Mouse (Mus musculus): ENCODE measurements around the gene Shmt2. TPM values are rescaled to one million over a fixed set of nuclear protein-coding genes. Genes with fewer than 3 reads are reported as not detected.

Shmt2 gene
- polyA plus RNA-seq (2011; ENCODE audit: insufficient read depth, insufficient read length, low read depth, missing spikeins) = 67.4 and 68.2 TPM in 2 replicates

DNA sequence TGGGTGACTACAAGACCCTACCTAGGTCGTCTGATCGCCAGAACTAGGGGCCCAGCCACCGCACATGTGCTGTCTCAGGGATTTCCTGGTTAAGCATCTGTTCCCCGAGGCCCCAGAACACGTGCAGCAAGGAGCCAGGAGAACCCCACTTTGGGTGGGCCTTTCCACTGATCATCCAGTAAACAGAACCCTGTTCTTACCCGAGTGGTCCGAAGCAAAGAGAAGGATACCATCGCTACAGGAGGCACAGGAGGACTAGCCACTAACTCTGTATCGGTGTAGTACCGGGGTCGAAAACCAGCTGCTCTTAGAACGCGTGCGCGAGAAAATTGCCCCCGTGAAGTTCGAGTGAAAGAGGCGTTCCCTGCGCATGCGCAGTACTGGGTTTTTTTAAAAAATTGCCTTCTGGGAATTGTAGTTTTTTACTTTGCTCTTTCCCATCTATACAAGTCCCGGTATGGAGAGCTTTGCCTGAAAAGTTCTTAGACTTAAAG lies at the start of gene Shmt2:
Gene Shmt2 (minus strand): TSS at position 357 of the 494 bp plus-strand sequence.
- peak within 1 kb of the TSS; percentile 75 for H3K4me3 ChIP-seq (ENCODE audit: low read depth, low read length)
- no peaks in the 10 kb centered on the region; the same call in 1 of the 2 replicates for H3K27me3 ChIP-seq (ENCODE audit: control insufficient read depth, insufficient read depth, low read length, poor library complexity, severe bottlenecking)
- H3K27ac ChIP-seq (ENCODE audit: insufficient read depth, low read length) = no peak within 1 kb of the TSS
- no peaks in the 10 kb centered on the region for H3K4me1 ChIP-seq (ENCODE audit: control insufficient read depth, insufficient read depth, low read length)
- H3K9ac ChIP-seq (ENCODE audit: low read depth, poor library complexity, severe bottlenecking) = peak within 1 kb of the TSS; percentile 87
- TF ChIP-seq EP300 (IDR thresholded peaks at IDR 0.05; ENCODE audit: insufficient read depth, low read depth, low read length) (no peak), POLR2A (IDR thresholded peaks at IDR 0.05; ENCODE audit: insufficient read depth, low read length) (peak; percentile 45)
- H3K9me3 ChIP-seq (replicated peaks; ENCODE audit: control insufficient read depth, insufficient read depth, low read length, poor library complexity, severe bottlenecking) = no peaks in the 10 kb centered on the region
- peaks cover 9% of the 10 kb centered on the region for H3K36me3 ChIP-seq (ENCODE audit: control insufficient read depth, insufficient read depth, low read length, poor library complexity, severe bottlenecking)

DNA sequence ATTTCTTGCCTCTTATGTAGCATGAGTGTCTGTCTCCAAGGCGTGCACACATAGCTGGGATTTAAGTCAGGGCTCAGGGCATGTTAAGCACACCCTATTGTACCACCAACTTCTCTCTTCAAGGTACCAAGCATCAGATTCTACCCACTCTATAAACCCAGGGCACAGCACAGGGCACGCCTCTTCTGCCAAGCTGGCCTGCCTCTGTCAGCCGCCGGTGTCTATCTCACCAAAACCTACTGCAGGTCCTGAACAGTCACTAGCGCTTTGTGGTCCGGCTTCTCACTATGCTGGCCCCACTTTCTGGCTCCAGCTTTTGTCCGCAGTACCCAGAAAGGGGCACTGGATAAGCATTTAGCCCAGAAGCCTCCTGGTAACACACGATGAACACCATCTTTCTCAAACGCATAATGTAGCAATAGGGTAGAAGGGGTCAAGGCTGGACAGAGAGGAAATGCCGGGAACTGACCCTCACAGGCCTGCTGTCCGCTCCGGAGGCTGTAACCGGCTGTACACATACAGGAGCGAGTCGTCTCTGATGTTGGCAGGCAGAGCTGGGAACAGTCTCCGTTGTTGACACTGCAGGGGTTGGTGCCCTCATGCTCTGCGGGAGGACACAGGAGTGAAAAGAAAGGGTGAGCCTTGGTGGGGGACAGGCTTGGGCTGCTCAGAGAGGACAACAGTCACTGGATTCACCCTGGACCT lies 48.8 kb upstream of the Shmt2 start:
- Histone ChIP-seq H3K27ac (ENCODE audit: insufficient read depth, low read length) (no peak overlapping the region), H3K4me3 (ENCODE audit: low read depth, low read length) (no peak overlapping the region), H3K9ac (ENCODE audit: low read depth, poor library complexity, severe bottlenecking) (no peak overlapping the region), H3K27me3 (ENCODE audit: control insufficient read depth, insufficient read depth, low read length, poor library complexity, severe bottlenecking) (no peaks in the 10 kb centered on the region), H3K36me3 (ENCODE audit: control insufficient read depth, insufficient read depth, low read length, poor library complexity, severe bottlenecking) (no peaks in the 10 kb centered on the region), H3K9me3 (replicated peaks; ENCODE audit: control insufficient read depth, insufficient read depth, low read length, poor library complexity, severe bottlenecking) (no peaks in the 10 kb centered on the region), H3K4me1 (ENCODE audit: control insufficient read depth, insufficient read depth, low read length) (no peaks in the 10 kb centered on the region)
- TF ChIP-seq POLR2A (IDR thresholded peaks at IDR 0.05; ENCODE audit: insufficient read depth, low read length) (no peak), CTCF (IDR thresholded peaks at IDR 0.05; ENCODE audit: low read depth, low read length) (no peak), EP300 (IDR thresholded peaks at IDR 0.05; ENCODE audit: insufficient read depth, low read depth, low read length) (no peak)

DNA sequence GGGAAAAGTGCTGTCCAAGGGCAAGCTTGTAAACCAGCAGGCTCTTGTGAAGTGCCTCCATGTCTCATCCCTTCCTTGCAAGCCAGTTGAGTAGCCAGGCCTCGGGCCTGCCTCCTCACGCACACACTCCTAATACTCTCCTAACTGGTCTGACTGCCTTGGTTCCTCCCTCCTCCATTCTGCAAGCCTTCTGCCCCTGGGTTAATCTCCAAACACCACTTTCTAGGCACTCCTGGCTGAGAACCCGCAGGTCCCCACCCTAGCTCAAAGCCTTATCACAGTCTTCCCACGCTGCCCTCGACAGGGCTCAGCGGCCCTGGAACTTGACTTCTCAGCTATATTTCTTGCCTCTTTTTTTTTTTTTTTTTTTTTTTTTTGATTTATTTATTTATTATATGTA lies 48.1 kb upstream of the Shmt2 start:
- H3K36me3 ChIP-seq (ENCODE audit: control insufficient read depth, insufficient read depth, low read length, poor library complexity, severe bottlenecking) = no peaks in the 10 kb centered on the region
- H3K27ac ChIP-seq (ENCODE audit: insufficient read depth, low read length) = no peak overlapping the region
- H3K27me3 ChIP-seq (ENCODE audit: control insufficient read depth, insufficient read depth, low read length, poor library complexity, severe bottlenecking) = no peaks in the 10 kb centered on the region
- no peak overlapping the region for H3K9ac ChIP-seq (ENCODE audit: low read depth, poor library complexity, severe bottlenecking)
- no peaks in the 10 kb centered on the region for H3K9me3 ChIP-seq (replicated peaks; ENCODE audit: control insufficient read depth, insufficient read depth, low read length, poor library complexity, severe bottlenecking)
- no peak overlapping the region for H3K4me3 ChIP-seq (ENCODE audit: low read depth, low read length)
- no peaks in the 10 kb centered on the region for H3K4me1 ChIP-seq (ENCODE audit: control insufficient read depth, insufficient read depth, low read length)
- TF ChIP-seq CTCF (IDR thresholded peaks at IDR 0.05; ENCODE audit: low read depth, low read length) = no peak
- no peak for TF ChIP-seq EP300 (IDR thresholded peaks at IDR 0.05; ENCODE audit: insufficient read depth, low read depth, low read length)
- no peak for TF ChIP-seq POLR2A (IDR thresholded peaks at IDR 0.05; ENCODE audit: insufficient read depth, low read length)

DNA sequence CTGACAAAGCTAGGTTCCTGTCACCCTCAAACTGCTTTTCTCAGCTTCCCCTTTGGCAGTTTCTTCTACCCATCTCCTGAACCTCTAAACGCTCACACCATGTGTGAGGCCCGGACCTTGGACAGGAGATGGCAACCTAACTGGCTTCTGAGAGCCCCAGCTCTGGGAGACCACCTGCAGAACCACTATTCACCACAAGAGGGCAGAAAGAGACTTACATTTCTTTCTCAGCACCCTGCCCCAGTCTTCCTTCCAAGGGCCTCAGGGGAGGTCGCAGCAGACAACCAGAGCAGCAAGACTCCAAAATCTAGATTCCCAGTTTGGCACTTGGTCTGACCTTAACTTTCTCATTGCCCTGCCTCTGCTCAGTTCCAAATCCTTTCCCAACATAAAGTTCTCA lies 47.2 kb upstream of the Shmt2 start:
- Histone ChIP-seq H3K27me3 (ENCODE audit: control insufficient read depth, insufficient read depth, low read length, poor library complexity, severe bottlenecking) (no peaks in the 10 kb centered on the region), H3K9me3 (replicated peaks; ENCODE audit: control insufficient read depth, insufficient read depth, low read length, poor library complexity, severe bottlenecking) (no peaks in the 10 kb centered on the region), H3K27ac (ENCODE audit: insufficient read depth, low read length) (no peak overlapping the region), H3K9ac (ENCODE audit: low read depth, poor library complexity, severe bottlenecking) (no peak overlapping the region), H3K36me3 (ENCODE audit: control insufficient read depth, insufficient read depth, low read length, poor library complexity, severe bottlenecking) (no peaks in the 10 kb centered on the region), H3K4me3 (ENCODE audit: low read depth, low read length) (no peak overlapping the region), H3K4me1 (ENCODE audit: control insufficient read depth, insufficient read depth, low read length) (no peaks in the 10 kb centered on the region)
- TF ChIP-seq POLR2A (IDR thresholded peaks at IDR 0.05; ENCODE audit: insufficient read depth, low read length) (no peak), CTCF (IDR thresholded peaks at IDR 0.05; ENCODE audit: low read depth, low read length) (peak; percentile 79)

DNA sequence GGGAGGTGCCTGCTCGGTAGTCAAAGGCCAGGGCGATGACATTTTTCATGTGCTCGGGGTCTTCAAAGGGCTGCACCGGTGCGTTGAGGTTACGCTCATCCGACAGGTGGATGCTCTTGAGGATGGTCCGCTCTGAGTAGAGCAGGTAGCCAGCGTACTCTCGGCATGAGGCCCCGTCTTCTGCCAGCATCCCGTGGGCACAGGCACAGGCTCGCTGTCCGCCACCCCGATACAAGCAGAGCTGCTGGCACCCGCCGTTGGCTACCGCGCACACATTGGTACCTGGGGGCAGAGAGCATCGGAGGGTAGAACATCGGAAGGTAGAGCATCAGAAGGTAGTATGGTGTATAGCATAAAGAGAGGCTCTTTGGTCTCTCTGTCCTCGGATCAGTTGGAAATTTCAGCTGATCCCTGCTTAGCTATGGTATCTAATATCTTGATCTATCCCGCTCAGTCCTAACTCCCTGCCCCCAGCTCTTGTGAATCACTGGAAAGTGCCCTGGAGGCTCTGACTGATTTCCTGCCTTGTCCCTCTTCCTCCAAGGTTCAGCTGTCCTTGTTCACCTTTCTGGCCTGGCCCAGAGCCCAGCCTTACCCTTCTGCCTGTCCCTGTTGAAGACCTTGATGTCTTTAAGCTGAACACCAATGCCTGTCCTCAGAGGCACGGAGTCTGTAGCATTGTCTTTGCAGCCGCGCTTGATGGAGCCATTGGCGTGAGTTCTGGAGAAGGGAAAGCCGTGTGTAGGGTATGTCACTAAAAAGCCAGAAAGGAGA lies 44.5 kb upstream of the Shmt2 start:
- no peak overlapping the region for H3K4me3 ChIP-seq (ENCODE audit: low read depth, low read length)
- H3K36me3 ChIP-seq (ENCODE audit: control insufficient read depth, insufficient read depth, low read length, poor library complexity, severe bottlenecking) = no peaks in the 10 kb centered on the region
- peaks cover 5% of the 10 kb centered on the region for H3K4me1 ChIP-seq (ENCODE audit: control insufficient read depth, insufficient read depth, low read length)
- H3K27me3 ChIP-seq (ENCODE audit: control insufficient read depth, insufficient read depth, low read length, poor library complexity, severe bottlenecking) = no peaks in the 10 kb centered on the region
- H3K9ac ChIP-seq (ENCODE audit: low read depth, poor library complexity, severe bottlenecking) = no peak overlapping the region
- no peak overlapping the region for H3K27ac ChIP-seq (ENCODE audit: insufficient read depth, low read length)
- no peaks in the 10 kb centered on the region for H3K9me3 ChIP-seq (replicated peaks; ENCODE audit: control insufficient read depth, insufficient read depth, low read length, poor library complexity, severe bottlenecking)
- TF ChIP-seq POLR2A (IDR thresholded peaks at IDR 0.05; ENCODE audit: insufficient read depth, low read length) = no peak
- no peak for TF ChIP-seq CTCF (IDR thresholded peaks at IDR 0.05; ENCODE audit: low read depth, low read length)
- no peak for TF ChIP-seq EP300 (IDR thresholded peaks at IDR 0.05; ENCODE audit: insufficient read depth, low read depth, low read length)

DNA sequence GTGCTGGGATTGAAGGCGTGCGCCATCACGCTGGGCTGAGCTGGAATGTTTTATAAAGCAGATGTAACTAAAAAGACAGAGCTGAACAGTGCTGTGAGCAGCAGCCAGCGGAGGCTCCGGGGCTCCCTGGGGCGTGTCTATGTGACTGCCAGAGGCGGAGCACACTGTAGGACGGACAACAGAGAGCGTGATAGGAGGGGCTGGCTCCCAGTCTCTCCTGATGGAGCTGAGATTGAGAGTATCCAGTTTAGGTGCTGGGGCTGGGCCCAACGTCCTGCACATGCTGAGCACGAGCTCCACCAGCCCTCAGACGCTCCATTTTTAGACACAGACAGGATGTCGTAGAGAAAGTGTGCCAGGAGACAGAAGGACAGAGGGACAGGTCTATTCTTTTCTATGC lies 42.1 kb upstream of the Shmt2 start:
- H3K27me3 ChIP-seq (ENCODE audit: control insufficient read depth, insufficient read depth, low read length, poor library complexity, severe bottlenecking) = no peaks in the 10 kb centered on the region
- H3K9me3 ChIP-seq (replicated peaks; ENCODE audit: control insufficient read depth, insufficient read depth, low read length, poor library complexity, severe bottlenecking) = no peaks in the 10 kb centered on the region
- H3K36me3 ChIP-seq (ENCODE audit: control insufficient read depth, insufficient read depth, low read length, poor library complexity, severe bottlenecking) = no peaks in the 10 kb centered on the region
- H3K27ac ChIP-seq (ENCODE audit: insufficient read depth, low read length) = peak overlapping the region; percentile 27; the same call in 1 of the 2 replicates
- TF ChIP-seq EP300 (IDR thresholded peaks at IDR 0.05; ENCODE audit: insufficient read depth, low read depth, low read length) (no peak), POLR2A (IDR thresholded peaks at IDR 0.05; ENCODE audit: insufficient read depth, low read length) (no peak), CTCF (IDR thresholded peaks at IDR 0.05; ENCODE audit: low read depth, low read length) (no peak)
- peaks cover 5% of the 10 kb centered on the region for H3K4me1 ChIP-seq (ENCODE audit: control insufficient read depth, insufficient read depth, low read length)
- no peak overlapping the region for H3K4me3 ChIP-seq (ENCODE audit: low read depth, low read length)
- H3K9ac ChIP-seq (ENCODE audit: low read depth, poor library complexity, severe bottlenecking) = no peak overlapping the region

All from ES-Bruce4 (cell line).